In the genomic region with DNA sequence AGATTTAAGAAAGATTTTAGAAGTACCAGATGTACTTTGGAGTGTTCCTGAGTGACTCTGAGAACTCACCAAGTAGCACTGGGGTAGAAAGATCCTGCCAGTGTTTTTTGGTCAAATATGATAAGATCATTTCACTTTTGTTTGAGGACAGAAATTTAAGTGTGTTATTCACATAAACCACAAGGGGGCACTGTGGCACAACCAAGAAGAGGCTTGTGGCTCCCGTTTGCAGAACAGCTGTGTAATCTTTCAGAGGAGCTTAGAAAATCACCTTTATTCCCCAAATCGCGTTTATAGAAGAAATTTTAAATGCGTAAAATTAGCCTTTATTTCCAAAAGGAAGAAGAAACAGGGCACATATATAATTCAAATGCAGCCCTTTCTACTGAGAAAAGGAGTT, we compare ENCODE assay signal across 9 mouse cellular contexts.
DNase-seq lines count a peak whose midpoint lies in the region; ATAC-seq lines count a peak whose summit lies in the region.
"Had no signal": no experiment of that assay in that cellular context is flagged by ENCODE, and none has a peak within 500 bp of the region (broad histone marks: within the 10 kb centered on the region; RNA-seq: fewer than 3 reads in every experiment).

No protein-coding gene starts in this region.

- H3K27ac ChIP-seq in heart, embryonic 10.5 days = no peak overlapping the region
- H3K27ac ChIP-seq: embryonic facial prominence, embryonic 13.5 days had no signal

- H3K4me1 ChIP-seq in heart, embryonic 10.5 days = no peaks in the 10 kb centered on the region
- H3K4me1 ChIP-seq: embryonic facial prominence, embryonic 13.5 days had no signal

- no peaks in the 10 kb centered on the region for H3K27me3 ChIP-seq in heart, embryonic 10.5 days (ENCODE audit: insufficient read depth, poor library complexity, severe bottlenecking)

- no peak overlapping the region for H3K4me3 ChIP-seq in heart, embryonic 10.5 days
- H3K4me3 ChIP-seq: embryonic facial prominence, embryonic 13.5 days had no signal

- ATAC-seq in monocyte, adult 5-6 weeks (replicated peaks; ENCODE audit: insufficient number of reproducible peaks, low FRiP score, low TSS enrichment, poor library complexity, severe bottlenecking) = 0 out of 2 replicates have a peak, but pooled peaks have one; percentile 33

- 9% methylated on average over 4 of the region's 4 CpGs for WGBS in heart, embryonic 10.5 days

- DNase-seq in heart, adult 18-20 months = peak; percentile 6 to 53
- DNase-seq in heart, embryonic 10.5 days (ENCODE audit: low spot score) = no peak
- DNase-seq in spleen, postnatal 36 days (ENCODE audit: low spot score in 2 of 2) = peak; percentile 22 to 49
- DNase-seq in spleen, postnatal 4 days (ENCODE audit: low spot score in 2 of 2) = no peak
- DNase-seq in cerebellum, adult 9-10 months = peak; percentile 25
- peak; percentile 17 to 63 for DNase-seq in layer of hippocampus, adult 18-20 months (ENCODE audit: low spot score in 2 of 2)
- DNase-seq in gastrocnemius, postnatal 25 days = no peak

- no peaks in the 10 kb centered on the region for H3K36me3 ChIP-seq in heart, embryonic 10.5 days
- H3K36me3 ChIP-seq: embryonic facial prominence, embryonic 13.5 days had no signal

- H3K9me3 ChIP-seq in heart, embryonic 10.5 days = no peaks in the 10 kb centered on the region
- H3K9me3 ChIP-seq: embryonic facial prominence, embryonic 13.5 days had no signal

Comparison
In these comparisons a context has a peak if more than half of its experiments do, and no peak if none do; other contexts are left out.
1. DNase-seq: peak in heart, adult 18-20 months (2 of 2), spleen, postnatal 36 days (2 of 2), cerebellum, adult 9-10 months (single experiment) and layer of hippocampus, adult 18-20 months (2 of 2); none in heart, embryonic 10.5 days (single experiment), spleen, postnatal 4 days (0 of 2) and gastrocnemius, postnatal 25 days (single experiment).